Mouse (Mus musculus): ENCODE measurements at regions not wholly inside any gene's neighbourhood (a gene's known extent, or its start where the extent isn't known, plus 50 kb on each side); places are given as distances from the start of the nearest gene placed in this dataset.

DNA sequence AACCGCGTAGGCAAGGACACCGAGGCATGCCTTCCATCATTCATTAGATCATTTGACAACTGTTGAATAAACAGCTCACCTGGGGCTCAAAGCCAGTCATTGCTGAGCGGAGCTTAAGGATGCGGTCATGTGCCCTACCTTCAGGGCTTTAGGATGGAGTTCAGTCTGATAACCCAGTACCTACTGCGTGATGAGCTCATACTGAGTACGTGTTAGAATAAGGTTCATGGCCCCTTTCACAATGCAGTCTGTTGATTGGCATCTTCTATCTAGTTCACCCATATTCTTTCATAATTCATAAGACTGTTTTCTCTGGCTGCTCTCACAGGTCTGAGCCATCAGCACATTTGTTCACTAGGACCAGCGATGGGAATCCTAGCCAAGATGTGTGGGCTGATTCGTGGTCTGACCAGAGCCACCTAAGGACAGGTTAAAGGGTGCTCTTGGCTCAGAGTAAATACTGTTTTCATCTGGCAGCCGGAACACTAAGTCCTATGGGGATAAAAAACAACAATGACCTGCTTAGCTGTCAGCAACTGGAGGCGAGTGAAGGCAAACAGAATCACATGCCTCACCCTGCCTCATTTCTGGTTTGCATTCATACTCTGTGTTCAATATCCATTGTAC, 71.4 kb upstream of the Elovl5 start:
- no peak for TF ChIP-seq EP300 (optimal IDR thresholded peaks at IDR 0.05)
- TF ChIP-seq CTCF (IDR thresholded peaks at IDR 0.05; ENCODE audit: low read depth): no peak

Data from stomach, postnatal 0 days (tissue).